Mouse (Mus musculus) activated CD4-positive, CD25-positive, alpha-beta regulatory T cell, adult 9 weeks (primary cell): ENCODE measurements around the gene Sult3a2. TPM values are rescaled to one million over a fixed set of nuclear protein-coding genes. Genes with fewer than 3 reads are reported as not detected.

ENCODE experiments used
- polyA plus RNA-seq: library from polyadenylated mRNA; unstranded; fragments of 100-300 nt; shearing (Covaris generic); gene quantifications from one replicate; pipeline ENCODE4 v1.2.1, GENCODE M21; 2017

Gene Sult3a2
- not detected for polyA plus RNA-seq

DNA sequence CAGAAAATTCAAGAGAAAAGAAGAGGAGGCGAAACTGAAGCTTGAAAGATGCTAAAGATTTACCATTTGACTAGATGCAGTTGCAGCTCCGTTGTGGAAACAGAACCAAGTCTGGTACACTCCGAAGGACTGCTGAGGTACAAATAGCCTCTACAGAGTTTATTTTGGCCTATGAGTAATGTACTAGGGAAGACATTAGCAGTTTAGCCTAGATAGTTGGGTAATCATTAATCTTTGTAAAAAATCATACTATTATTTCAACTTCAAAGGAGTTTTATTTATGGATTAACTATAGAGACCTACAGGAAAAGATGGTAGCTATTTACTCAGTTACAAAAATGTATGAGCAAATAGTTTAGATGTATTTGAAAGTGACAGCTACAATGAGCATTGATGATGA is at the start of gene Sult3a2:
Gene Sult3a2 (minus strand): TSS at position 101 of the 400 bp plus-strand sequence.

Other genes with a start within 250 kb of the Sult3a2 start
- gene Clvs2, start 161.9 kb downstream of the Sult3a2 start, polyA plus RNA-seq: not detected
- gene Sult3a1, start 71.0 kb upstream of the Sult3a2 start, polyA plus RNA-seq: not detected
- not detected for gene Rsph4a, start 118.4 kb upstream of the Sult3a2 start, polyA plus RNA-seq
- gene Zup1, start 164.6 kb upstream of the Sult3a2 start, polyA plus RNA-seq: 66.5 TPM
- 79.6 TPM for gene Rwdd1, start 232.9 kb upstream of the Sult3a2 start, polyA plus RNA-seq